Mouse (Mus musculus) kidney, adult 18-20 months (tissue): ENCODE measurements around the gene Nap1l4.

Experiments
- DNase-seq: peaks from one replicate; pipeline ENCODE4 v3.0.0; 2021

The Nap1l4 gene

DNA sequence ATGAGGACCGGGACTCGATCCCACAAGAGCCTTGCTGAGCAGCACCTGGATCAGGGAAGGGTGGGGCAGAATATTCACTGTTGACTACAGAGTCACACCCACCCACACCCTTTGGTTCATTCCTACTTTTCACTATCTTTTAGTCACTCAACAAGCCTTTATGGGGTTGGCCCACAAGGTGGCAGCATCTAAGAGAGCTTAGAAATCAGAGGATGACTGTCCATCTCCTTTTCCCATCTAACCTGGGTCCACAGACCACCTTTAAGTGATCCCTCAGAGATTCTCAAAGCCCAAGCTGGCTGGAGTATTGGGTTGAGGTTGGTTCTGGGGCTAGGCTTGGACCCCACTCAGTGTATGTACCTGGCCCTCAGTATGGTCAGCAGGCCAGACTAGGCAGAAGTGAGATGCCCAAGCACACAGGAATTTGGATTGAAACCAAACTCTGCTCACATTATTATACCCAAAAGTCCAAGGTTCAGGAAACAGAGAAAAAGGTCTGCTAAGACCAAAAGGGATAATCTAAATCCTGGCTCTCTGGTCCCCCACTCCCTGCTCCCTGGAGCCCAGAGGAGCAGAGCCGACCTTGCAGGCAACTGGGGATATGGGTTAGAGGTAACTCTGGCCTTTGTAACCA lies 72.1 kb downstream of the Nap1l4 start:
- peak; percentile 55 for DNase-seq

DNA sequence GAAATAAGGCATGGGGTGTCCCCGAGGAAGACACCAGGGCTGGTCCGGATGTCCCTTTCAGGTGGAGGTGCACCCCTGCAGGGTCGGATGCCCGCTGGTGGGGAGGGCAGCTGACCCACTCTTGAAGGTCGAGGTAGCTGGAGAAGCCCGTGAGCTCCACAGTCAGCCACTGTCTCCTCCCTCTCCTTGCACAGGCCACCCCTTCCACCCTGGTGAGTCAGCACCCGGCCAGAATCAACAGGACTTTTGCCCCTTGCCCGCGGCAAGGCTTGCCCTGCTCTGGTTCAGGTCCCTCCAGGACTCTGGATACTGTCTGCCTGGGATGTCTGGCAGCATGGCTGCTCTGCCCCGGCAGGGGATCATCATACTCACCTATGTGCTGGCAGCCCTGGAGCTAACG lies 73.0 kb downstream of the Nap1l4 start:
- DNase-seq = peak; percentile 76

DNA sequence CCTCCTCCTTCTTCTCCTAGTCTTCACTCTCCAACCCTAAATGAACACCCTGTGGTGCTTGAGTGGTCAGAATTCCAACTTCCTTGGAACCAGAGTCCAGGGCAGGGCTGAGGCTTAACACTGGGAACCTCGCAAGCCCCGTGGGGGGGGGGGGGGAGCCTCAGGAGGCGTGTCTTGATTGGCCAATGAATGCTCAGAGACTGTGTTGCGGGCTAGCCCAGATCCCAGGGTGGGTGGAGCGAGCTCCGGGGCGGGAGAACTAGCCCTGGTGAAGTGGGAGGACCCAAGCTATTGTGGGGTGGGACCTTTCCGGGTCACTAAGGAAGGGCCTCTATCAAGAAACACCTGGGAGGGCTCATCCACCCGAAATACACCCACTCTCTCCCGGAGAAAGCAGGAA lies 74.1 kb downstream of the Nap1l4 start:
- DNase-seq = peak; percentile 66

DNA sequence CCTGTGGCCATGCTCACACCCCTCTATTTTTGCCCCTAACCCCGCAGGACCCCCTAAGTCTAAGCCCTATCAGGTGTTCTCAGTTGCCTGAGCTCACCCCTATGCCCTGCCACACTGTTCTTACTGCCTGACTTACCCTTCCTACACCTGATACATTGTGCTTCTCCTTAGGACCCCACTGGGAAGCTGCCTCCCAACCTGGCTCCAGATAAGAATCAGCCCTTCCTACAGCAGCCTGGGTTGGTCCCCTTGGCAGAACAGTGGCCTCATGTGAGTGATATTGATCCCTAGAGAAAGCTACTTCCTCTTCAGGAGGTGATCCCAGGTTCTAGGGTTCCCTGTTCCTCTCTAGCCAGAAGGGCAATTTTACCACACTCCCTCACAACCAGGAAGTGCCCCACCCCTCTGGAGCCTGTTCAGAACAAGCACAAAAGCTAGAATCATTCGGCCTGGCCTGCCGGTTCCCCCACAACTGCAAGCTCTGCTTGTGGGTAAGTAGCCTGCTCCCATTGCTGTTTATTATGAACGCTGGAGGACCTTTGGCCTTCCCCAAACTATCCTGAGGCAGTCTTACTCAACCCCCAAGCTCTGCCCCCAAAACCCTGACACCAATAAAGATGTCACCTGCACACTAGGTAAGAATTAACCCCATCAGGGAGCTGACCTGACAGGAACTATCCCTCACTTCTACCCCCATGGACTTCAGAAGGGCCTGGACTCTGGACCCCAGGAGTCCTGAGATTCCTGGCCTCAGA lies 75.4 kb downstream of the Nap1l4 start, which contains the start of gene Slc22a18:
TSS of gene Slc22a18 (plus strand) at position 390 of the 755 bp plus-strand sequence.
- peak; percentile 71 for DNase-seq

DNA sequence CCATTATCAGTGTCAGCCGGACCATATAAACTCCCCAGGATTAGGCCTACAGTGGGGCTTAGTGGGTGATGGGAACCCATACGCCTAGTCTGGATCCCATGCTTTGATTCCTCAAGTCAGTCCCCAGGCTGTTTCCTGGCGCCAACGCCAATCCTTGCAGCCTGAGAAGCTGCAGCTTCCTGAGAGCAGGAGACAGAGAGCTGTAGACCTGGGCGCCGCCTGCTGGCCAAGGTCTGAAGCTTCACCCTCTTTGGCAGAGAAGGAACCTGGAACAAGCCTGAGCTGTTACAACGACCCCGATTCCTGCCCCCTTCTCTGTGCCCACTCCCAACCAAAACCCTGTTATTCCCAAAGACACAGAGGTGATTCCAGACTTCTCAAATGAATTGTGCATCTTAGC lies 79.0 kb downstream of the Nap1l4 start:
- peak; percentile 76 for DNase-seq

DNA sequence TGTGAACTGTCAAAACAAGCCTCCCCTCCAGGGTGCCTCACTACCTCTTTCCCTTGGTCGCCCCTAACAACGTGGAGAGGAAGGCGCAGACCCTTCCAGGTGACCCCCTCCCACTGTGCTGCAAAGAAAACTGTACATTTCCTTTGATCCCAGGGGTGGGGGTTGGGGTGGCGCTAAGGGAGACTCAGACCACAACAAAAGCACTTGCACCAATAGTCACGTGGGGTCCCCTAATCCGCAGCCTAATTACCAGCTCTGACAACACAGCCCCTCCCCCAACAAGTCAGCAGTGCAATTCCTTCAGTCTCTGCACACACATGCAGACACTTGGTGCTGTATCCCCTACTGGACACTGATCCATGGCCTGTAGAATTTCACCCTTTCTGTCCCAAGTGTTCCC lies 81.2 kb downstream of the Nap1l4 start:
- DNase-seq = no peak

DNA sequence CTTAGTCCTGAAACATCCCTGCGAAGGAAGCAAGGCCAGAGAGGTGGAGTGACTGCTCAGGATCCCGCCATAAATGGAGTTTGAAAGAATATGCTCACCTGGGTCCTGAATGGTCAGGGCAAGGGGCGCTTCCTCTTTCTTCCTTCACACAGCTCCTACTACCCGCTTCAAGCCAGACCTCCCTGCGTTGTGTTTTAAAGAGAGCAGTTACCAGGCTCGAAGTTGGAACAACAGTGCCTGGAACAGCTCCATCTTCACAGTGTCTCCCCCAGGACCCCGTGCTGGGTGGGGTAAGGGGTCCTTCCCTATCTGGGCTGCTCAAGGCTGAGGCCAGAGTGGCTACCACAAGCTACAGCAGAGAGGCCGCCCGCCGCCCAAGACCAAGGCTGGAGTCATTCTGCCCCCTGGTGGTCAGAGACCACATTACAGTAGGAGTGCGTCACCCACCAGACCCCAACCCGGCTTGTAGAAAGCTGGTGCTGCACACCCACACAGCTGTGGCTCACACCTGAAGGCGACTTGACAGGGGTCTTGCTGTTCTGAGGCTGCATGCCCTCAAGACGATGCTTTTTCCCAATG lies 82.7 kb downstream of the Nap1l4 start:
- DNase-seq = peak; percentile 86

DNA sequence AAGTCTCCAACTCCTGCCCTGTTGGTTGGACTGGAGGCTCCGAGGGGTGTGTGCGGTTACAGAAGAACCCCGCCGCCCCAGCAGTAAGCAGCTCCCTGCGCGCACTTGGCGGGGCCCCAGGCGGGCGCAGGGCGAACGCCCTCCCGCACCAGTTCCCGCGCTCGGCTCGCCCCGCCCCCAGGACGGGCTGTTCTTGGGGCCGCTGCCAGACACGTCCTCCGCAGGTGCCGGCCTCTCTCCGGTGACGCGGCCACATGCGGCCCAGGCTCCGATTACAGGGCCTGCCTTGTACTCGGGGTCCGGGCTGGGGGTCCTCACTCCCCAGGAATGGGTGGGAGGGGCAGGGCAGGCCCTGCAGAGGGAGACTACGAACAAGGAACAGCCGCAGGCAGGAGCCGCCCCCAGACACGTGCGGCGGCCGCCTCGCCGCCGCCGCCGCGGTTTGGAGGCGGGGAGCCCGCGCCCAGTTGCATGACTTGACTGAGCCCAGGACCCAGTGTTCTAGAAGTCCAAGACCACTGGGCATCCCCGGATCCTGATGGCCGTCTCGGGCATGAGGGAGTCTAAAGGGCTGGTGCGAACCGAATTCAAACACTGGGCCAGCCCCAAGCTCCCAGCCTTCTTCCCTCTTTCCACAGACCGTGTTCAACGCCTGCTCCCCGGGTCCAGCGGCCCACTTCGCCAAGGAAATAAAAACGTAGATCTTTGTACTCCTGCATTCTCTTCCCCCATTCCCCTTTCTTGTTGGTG lies 83.9 kb downstream of the Nap1l4 start:
- peak; percentile 54 for DNase-seq

DNA sequence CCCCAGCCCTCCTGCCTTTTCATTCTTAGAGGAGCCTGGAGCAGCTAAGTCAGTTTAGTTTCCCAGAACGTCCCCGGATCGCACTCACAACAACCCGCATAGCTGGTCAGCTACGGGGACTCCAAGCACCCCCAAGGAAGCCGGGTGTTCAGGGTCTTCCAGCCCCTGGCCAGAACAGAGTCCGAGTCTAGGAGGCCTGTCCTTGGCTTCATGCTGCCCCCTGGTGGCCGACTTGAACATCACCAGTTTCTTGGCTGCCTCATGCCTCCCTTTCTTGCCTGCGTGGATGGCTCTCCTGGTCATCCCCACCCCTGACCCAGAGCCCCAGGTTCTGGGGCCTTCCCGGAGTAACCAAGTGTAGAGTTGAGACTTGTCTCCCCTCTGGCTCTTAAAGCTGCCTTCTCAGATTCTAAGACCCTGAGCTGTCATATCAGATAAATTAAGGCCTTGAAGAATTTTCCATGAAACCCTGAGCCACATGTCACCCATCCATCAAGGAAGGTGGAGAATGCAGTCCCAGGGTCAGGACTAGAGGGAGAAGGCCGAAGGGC lies 85.0 kb downstream of the Nap1l4 start:
- DNase-seq = peak; percentile 79
